Mouse (Mus musculus): ENCODE results near the gene Morn3. TPM values are rescaled to one million over a fixed set of nuclear protein-coding genes. Genes with fewer than 3 reads are reported as not detected.

Gene Morn3
- polyA plus RNA-seq (2017; shearing (Covaris generic)): 1 to 10 TPM in 1 of 2 experiments, under 1 TPM in 1; 0.80 to 2.4 TPM

GRCm38 (mm10) chr5:123046916-123047315, at the start of gene Morn3:
Morn3 (minus strand) TSS chr5:123047016.

GRCm38 (mm10) chr5:123068115-123068514, 21.3 kb upstream of the Morn3 start, which contains the start of gene Tmem120b:
Tmem120b (plus strand) TSS chr5:123068415.

GRCm38 (mm10) chr5:123014753-123015701, 31.8 kb downstream of the Morn3 start, which contains the start of gene Orai1:
Orai1 (plus strand) TSS chr5:123015074.

DNA sequence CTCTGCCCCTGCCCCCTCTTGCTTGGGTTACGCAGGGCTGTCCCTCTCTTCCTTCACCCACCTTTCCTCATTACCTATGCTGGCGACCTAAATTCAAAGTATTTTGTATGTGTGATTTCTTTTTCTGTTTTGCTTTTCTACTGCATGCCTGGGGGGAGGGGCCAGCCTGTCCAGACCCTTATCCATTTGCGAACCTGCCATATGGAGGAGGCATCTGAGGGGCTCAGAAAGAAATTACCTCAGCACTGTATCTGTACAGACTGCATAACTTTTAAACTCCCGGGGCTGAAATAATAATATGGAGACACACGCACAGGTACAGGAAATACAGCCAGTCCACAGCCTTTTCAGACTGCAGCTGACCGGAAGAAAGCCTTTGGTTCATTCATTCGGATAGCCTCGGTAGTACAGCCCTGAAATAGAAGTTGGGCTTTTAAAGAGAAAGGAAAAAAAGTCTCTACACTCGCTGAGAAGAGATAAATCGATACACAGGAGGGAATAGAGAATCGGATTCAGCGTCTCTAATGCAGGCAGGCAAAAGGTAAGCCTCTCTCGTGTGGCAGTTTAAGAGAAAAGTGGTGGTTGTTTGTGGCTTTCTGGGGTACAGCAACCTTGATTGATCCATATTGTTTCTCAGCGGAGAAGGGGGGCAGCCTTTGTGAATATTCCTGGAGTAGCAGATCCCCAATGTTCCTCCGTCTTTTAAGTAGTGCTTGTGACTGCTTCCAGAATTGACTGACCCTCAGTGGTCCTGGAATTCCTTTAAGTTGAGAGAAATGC, 57.1 kb downstream of the Morn3 start, which contains the start of gene Kdm2b:
TSS of gene Kdm2b (minus strand) at position 273 of the 780 bp plus-strand sequence.

Other genes with a start within 250 kb of the Morn3 start
- 100 to 1,000 TPM; 182 to 227 TPM for gene Anapc5, start 225.7 kb downstream of the Morn3 start, polyA plus RNA-seq (2017; shearing (Covaris generic))
- gene Rnf34, start 197.0 kb downstream of the Morn3 start, polyA plus RNA-seq (2017; shearing (Covaris generic)): 10 to 100 TPM; 36.5 to 37.2 TPM
- 10 to 100 TPM; 22.6 to 34.1 TPM for gene Kdm2b, start 57.2 kb downstream of the Morn3 start, polyA plus RNA-seq (2017; shearing (Covaris generic))
- 100 to 1,000 TPM; 127 to 131 TPM for gene Orai1, start 31.9 kb downstream of the Morn3 start, polyA plus RNA-seq (2017; shearing (Covaris generic))
- gene Tmem120b, start 21.4 kb upstream of the Morn3 start, polyA plus RNA-seq (2017; shearing (Covaris generic)): 1 to 10 TPM; 5.1 to 6.8 TPM
- 100 to 1,000 TPM; 118 to 208 TPM for gene Rhof, start 85.7 kb upstream of the Morn3 start, polyA plus RNA-seq (2017; shearing (Covaris generic))
- 1 to 10 TPM; 5.2 to 7.6 TPM for gene Setd1b, start 95.2 kb upstream of the Morn3 start, polyA plus RNA-seq (2017; shearing (Covaris generic))
- 10 to 100 TPM; 53.2 to 73.4 TPM for gene Psmd9, start 122.4 kb upstream of the Morn3 start, polyA plus RNA-seq (2017; shearing (Covaris generic))
- gene Hpd, start 135.7 kb upstream of the Morn3 start, polyA plus RNA-seq (2017; shearing (Covaris generic)): not detected
- gene Wdr66, start 205.1 kb upstream of the Morn3 start, polyA plus RNA-seq (2017; shearing (Covaris generic)): 1 to 10 TPM in 1 of 2 experiments, under 1 TPM in 1; 0.95 to 1.0 TPM

Measured in activated CD4-positive, CD25-positive, alpha-beta regulatory T cell (primary cell).